Mouse (Mus musculus): ENCODE measurements at regions not wholly inside any gene's neighbourhood (a gene's known extent, or its start where the extent isn't known, plus 50 kb on each side); places are given as distances from the start of the nearest gene placed in this dataset.
A peak's percentile ranks its signal among the peaks of the same experiment; 100 is the strongest.

DNA sequence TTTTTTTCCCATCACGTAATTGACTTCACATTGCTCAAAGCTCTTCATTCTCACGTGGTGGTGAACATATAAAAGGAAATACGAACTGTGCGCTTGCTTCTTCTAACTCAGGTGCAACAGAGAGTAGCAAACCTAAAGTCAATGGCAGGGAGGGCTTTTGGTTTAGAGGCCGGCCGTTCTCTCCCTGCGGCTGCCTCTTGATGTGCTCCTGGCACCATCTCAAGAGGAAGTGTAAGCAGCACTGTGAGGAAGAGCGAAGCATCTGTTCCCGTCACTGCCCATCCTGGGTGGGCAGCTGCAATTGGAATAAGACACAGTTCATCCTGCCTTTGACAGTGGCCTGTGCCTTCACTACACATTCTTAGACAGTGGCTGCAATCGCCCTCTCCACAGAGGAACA, 204.0 kb downstream of the Gm11361 start:
- no peak for TF ChIP-seq CTCF (IDR thresholded peaks at IDR 0.05)
- Histone ChIP-seq H3K4me3 (no peak overlapping the region), H3K27ac (no peak overlapping the region)
- intact Hi-C loops (cut with DNase I): no loop called here
- DNase-seq (ENCODE audit: extremely low spot score in 1 of 2, low spot score in 2 of 2): no peak

DNA sequence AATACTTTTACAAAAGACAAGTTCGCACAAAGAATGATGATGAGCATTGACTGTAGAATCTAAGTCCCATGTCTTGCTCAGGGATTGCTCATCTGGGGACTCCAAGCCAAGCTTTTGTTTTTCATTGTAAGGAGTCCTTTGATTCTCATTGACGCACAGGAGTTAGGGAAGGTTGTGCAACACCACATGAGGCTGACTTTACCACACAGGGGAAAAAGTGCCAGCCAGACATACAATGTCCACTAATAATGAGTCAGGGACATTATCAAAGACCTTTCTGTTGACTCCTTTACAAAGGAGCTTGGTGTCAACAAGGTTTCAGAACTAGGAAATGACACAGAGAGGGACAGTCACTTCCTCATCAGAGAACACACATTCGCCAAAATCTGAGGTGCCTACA, 200.1 kb downstream of the Gm11361 start:
- no peak for TF ChIP-seq CTCF (IDR thresholded peaks at IDR 0.05)
- intact Hi-C loops (cut with DNase I): no loop called here
- no peak overlapping the region for H3K27ac ChIP-seq

DNA sequence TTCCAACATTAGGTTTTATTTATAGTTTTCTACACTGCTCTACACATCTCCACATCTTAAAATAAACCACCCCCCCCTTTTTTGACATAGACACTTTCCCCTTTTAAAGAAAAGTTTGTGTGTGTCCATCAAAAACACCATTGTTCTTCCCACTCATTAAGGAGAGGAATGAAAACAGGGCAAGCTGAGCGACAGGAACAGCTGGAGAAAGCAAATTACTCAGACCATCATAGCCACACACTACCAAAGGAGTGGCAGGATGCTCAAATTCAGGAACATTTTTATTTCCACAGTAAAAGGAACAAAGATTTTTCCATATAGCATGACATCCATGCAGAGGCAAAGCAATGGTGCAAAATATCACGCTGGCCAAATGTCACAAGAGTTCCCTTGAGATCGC, 198.6 kb downstream of the Gm11361 start:
- intact Hi-C loops (cut with DNase I): no loop called here
- Histone ChIP-seq H3K27ac (no peak overlapping the region), H3K4me3 (no peak overlapping the region)
- no peak for DNase-seq (ENCODE audit: extremely low spot score in 1 of 2, low spot score in 2 of 2)
- no peak for TF ChIP-seq CTCF (IDR thresholded peaks at IDR 0.05)

More for the DNA sequence above, 200.1 kb downstream of the Gm11361 start:
- H3K4me3 ChIP-seq: no peak overlapping the region
- DNase-seq (ENCODE audit: extremely low spot score in 1 of 2, low spot score in 2 of 2): no peak

DNA sequence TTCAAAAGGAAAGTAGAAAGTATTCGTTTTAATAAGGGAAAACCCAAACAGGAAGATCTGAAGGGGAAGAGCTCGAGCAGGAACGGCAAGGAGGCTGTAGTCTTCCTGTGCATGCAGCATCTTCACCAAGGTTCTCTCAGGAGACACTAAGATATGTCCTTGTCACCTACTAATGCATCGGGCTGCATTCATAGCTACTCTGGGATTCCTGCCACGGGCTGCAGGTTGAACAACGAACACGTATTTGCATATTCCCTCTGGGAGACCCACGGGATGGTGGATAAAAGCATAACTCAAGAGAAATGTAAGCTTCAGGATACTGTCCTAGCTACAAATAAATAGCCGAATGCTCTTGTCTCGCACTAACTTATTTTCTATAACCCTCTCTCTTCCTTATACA, 197.7 kb downstream of the Gm11361 start:
- intact Hi-C loops (cut with DNase I): no loop called here
- no peak for TF ChIP-seq CTCF (IDR thresholded peaks at IDR 0.05)
- Histone ChIP-seq H3K27ac (no peak overlapping the region), H3K4me3 (no peak overlapping the region)
- no peak for DNase-seq (ENCODE audit: extremely low spot score in 1 of 2, low spot score in 2 of 2)

DNA sequence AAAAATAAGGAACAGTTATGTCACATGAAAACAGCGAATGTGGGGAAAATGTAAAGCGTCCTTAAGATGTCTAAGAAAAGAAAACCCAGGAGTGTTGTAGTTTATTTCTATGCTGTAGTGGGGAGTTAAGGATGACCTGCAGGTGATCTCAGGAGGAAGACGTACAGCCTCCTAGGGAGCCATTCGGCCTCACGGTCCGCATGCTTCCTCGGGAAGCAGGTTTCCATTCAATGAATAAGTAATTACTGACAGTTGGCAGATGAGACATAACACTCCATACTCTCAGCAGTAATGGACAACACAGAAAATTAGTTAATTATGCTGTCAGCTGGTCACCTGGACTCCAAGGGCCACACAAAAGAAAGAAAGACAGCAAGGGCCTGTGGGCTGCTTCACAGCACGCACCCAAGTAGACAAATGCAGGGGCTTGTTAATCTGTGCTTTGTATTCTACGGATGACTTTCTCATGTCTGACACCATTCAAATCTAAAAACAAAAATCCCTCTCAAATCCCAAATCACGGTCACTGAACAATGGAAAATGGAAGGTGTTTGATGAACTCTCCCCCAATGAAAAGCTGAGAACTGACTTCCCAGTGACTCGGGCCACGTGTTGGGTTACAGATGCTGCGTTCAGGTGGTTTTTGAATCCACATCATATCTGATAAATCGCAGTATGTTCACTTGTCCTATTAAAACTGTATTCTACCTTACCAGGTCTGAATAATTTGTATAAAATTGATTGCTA, 193.5 kb downstream of the Gm11361 start:
- DNase-seq (ENCODE audit: extremely low spot score in 1 of 2, low spot score in 2 of 2): no peak
- no peak for TF ChIP-seq CTCF (IDR thresholded peaks at IDR 0.05)
- H3K4me3 ChIP-seq: no peak overlapping the region
- no peak overlapping the region for H3K27ac ChIP-seq
- intact Hi-C loops (cut with DNase I): no loop called here

DNA sequence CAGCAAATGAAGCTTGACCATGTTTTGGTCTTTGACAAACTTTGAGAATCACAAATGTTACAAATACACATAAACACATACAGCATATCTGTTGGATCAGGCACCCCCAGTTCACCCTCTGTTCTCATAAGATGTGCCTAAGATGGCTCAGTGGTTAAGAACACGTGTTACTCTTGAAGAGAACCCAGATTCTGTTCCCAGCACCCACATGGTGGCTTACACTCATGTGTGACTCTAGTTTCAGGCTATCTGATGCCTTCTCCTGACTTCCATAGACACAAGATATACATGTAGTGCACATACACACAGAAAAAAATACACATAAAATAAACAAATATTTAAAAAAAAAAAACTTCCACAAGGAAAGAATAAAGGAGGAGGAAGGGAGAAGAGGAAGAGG, 191.7 kb downstream of the Gm11361 start:
- intact Hi-C loops (cut with DNase I): no loop called here

DNA sequence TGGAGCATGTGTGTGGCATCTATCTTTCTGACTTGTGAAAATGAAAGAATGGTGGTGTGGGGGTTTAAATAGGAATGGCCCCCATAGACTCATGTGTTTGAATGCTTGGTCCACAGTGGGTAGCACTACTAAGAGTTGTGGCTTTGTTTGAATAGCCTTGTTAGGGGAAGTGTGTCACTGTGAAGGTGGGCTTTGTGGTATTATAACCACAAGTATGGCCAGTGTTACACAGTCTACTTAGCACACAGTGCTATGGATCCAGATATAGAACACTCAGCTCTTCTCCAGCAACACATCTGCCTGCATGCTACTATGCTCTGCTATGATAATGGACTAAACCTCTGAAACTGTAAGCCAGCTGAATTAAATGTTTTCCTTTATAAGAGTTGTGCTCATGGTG, 184.9 kb downstream of the Gm11361 start:
- TF ChIP-seq CTCF (IDR thresholded peaks at IDR 0.05): no peak
- H3K27ac ChIP-seq: no peak overlapping the region
- intact Hi-C loops (cut with DNase I): no loop called here
- no peak for DNase-seq (ENCODE audit: extremely low spot score in 1 of 2, low spot score in 2 of 2)
- no peak overlapping the region for H3K4me3 ChIP-seq

More for the DNA sequence above, 191.7 kb downstream of the Gm11361 start:
- Histone ChIP-seq H3K27ac (no peak overlapping the region), H3K4me3 (no peak overlapping the region)
- no peak for TF ChIP-seq CTCF (IDR thresholded peaks at IDR 0.05)
- no peak for DNase-seq (ENCODE audit: extremely low spot score in 1 of 2, low spot score in 2 of 2)

DNA sequence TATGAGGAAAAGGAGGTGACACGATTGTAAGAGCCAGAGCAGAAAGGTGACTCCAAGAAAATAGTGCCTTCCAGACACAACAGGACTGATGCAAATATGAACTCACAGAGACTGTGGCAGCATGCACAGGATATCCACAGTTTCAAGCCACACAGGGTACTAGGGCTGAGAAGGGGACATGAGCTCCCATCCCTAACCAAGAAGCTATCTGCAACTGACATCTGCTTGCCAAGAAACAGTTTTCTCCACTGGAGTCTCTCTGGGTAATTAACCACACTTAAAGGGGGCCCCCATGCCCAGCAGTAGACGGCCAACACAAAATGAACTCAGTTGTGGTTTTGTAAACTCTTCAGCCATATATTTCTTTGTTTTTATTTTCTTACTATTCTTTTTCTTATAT, 176.1 kb downstream of the Gm11361 start:
- no peak for TF ChIP-seq CTCF (IDR thresholded peaks at IDR 0.05)
- H3K27ac ChIP-seq: no peak overlapping the region
- no peak for DNase-seq (ENCODE audit: extremely low spot score in 1 of 2, low spot score in 2 of 2)
- intact Hi-C loops (cut with DNase I): no loop called here
- H3K4me3 ChIP-seq: no peak overlapping the region

DNA sequence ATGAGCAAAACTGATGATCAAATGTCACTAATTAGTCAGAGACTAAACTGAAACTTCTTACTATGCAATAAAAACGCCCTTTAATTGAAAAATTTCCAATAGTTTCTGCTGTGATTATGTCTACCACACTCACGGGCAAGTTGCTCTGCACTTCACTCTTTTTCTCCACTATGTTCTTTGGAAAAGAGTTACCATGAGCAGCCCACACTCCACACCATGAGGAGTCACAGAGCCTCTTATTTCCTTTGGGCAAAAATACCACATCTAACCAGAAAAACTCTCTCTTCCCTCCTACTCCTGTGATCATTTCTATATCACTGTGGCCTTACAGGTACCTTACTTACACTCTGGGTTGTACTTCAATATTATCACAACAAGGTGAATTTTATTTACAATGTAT, 174.7 kb downstream of the Gm11361 start:
- Histone ChIP-seq H3K27ac (no peak overlapping the region), H3K4me3 (no peak overlapping the region)
- DNase-seq (ENCODE audit: extremely low spot score in 1 of 2, low spot score in 2 of 2): no peak
- no peak for TF ChIP-seq CTCF (IDR thresholded peaks at IDR 0.05)
- intact Hi-C loops (cut with DNase I): no loop called here

DNA sequence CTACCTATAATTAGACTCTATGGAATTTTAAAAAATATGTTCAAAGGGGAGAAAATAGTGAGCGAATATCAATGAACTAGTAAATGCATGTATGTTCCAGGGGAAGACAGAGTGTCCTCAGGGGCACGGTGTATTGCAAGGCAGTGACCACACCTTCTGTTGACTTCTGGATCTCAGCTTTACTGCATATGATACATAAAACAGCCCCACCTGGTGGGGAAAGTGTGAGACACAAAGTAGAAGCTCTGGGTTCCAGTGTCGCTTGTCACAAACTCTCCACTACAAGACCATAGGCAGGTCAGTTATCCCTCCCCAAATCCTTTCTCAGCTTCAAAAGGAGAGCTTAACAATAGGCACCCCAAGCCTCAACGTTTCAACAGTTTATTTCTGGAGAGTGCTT, 168.8 kb downstream of the Gm11361 start:
- intact Hi-C loops (cut with DNase I): no loop called here
- no peak for DNase-seq (ENCODE audit: extremely low spot score in 1 of 2, low spot score in 2 of 2)
- H3K4me3 ChIP-seq: no peak overlapping the region
- H3K27ac ChIP-seq: no peak overlapping the region
- TF ChIP-seq CTCF (IDR thresholded peaks at IDR 0.05): peak; percentile 43

DNA sequence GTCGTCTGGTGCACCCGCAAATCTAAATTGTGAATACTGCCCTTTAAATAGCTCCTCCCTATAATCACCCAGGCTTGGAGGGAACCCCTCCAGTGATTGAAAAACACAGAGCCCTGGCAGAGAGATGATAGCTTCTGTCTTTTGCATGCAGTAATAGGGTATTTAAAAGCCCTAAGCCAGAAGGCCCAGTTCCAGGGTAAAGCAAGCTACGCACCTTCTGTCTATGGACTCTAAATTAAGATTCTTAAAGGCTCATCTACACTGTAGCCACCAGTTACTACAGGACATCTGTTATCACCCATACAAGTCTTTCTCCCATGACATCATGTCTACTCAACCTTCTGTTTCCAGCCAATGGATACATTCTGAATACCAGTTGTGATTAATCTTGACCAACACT, 167.8 kb downstream of the Gm11361 start:
- H3K4me3 ChIP-seq: no peak overlapping the region
- intact Hi-C loops (cut with DNase I): no loop called here
- no peak for TF ChIP-seq CTCF (IDR thresholded peaks at IDR 0.05)
- H3K27ac ChIP-seq: no peak overlapping the region
- no peak for DNase-seq (ENCODE audit: extremely low spot score in 1 of 2, low spot score in 2 of 2)

DNA sequence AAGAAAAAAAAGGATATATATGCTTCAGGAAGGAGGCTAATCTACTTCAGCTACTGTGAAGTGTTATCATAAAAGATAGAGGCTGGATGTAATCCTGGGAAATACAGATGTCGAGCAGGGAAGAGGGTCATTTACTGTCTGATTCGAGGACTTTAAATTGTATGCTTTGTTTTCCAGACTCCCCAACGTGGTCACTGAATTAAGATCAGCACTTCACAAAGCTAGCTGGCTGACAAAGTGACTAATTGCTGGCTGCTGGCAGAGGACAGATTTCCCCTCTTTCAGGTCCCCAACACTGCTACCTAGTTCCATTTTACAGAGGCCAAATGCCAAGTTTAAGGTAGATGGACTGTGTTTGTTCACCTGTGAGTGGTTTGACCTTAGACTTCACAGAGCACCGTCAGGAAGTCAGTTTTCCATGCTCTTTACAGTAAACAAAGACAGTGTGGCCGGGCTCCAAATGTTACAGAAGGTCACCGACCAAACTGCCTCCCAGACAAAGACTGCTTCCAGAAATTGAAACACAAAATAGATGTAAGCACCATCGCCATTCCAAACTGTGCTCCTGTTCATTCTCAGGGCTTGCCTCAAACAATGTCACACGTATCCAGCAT, 167.2 kb downstream of the Gm11361 start:
- no peak for TF ChIP-seq CTCF (IDR thresholded peaks at IDR 0.05)
- no peak for DNase-seq (ENCODE audit: extremely low spot score in 1 of 2, low spot score in 2 of 2)
- no peak overlapping the region for H3K27ac ChIP-seq
- intact Hi-C loops (cut with DNase I): loop anchor here (5.0 kb wide), 1 partner anchor 118 kb away; no protein-coding TSS in a partner anchor
- no peak overlapping the region for H3K4me3 ChIP-seq

DNA sequence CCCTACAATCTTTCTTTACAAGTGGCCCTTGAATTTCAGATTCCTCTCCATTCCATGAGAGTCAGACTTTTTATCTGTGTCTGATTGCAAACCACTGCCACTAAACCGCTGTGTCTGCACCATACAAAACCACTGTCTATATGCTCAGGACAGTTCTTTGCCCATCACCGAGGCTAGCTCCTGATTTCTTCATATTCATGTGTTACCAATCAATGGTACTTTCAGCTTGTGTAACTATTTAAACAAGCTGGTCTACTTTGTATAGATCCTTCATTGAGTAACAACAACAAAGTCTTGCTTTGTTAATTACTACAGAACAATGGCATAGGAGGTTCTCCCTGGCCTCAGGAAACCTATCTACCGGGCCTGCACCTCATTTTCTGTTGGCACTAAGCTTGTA, 164.0 kb downstream of the Gm11361 start:
- intact Hi-C loops (cut with DNase I): loop anchor here (5.0 kb wide), 1 partner anchor 121 kb away; no protein-coding TSS in a partner anchor
- no peak overlapping the region for H3K27ac ChIP-seq
- DNase-seq (ENCODE audit: extremely low spot score in 1 of 2, low spot score in 2 of 2): no peak
- TF ChIP-seq CTCF (IDR thresholded peaks at IDR 0.05): no peak
- no peak overlapping the region for H3K4me3 ChIP-seq

Data from left cerebral cortex, adult 2 months (tissue).